Mouse (Mus musculus) hindbrain, embryonic 14.5 days (tissue): ENCODE measurements around the gene P3h2. TPM values are rescaled to one million over a fixed set of nuclear protein-coding genes. Genes with fewer than 3 reads are reported as not detected.
A peak's percentile ranks its signal among the peaks of the same experiment; 100 is the strongest.

Experiments
- ATAC-seq: fragments of 200-750 bp; cut with Nextera tagmentation; 2 replicates; pipeline ENCODE4 v1.8.0; 2017; ENCODE audit warnings: moderate number of reproducible peaks, mild to moderate bottlenecking, moderate TSS enrichment, moderate library complexity; ENCODE audit not compliant: low FRiP score
- DNase-seq: peaks from one replicate; pipeline ENCODE4 v3.0.0-alpha.2; 2015; ENCODE audit warnings: low spot score
- H3K27ac ChIP-seq: fragments of 300-500 bp; sonication (generic); 2 replicates; pipeline ENCODE4 v1.5.1; 2014; ENCODE audit warnings: mild to moderate bottlenecking, moderate library complexity
- H3K27me3 ChIP-seq: fragments of 300-500 bp; sonication (generic); 2 replicates; pipeline ENCODE4 v1.6.1; 2014; ENCODE audit warnings: mild to moderate bottlenecking, low read length, mixed read lengths; ENCODE audit not compliant: control insufficient read depth, insufficient read depth
- H3K36me3 ChIP-seq: fragments of 300-500 bp; sonication (generic); replicated peaks from 2 replicates; pipeline ENCODE4 v1.6.1; 2014; ENCODE audit not compliant: control insufficient read depth, insufficient read depth
- H3K4me1 ChIP-seq: fragments of 300-500 bp; sonication (generic); replicated peaks from 2 replicates; pipeline ENCODE4 v1.6.1; 2014; ENCODE audit warnings: antibody characterized with exemption, low read length, mixed read lengths; ENCODE audit not compliant: control insufficient read depth, insufficient read depth
- H3K4me2 ChIP-seq: fragments of 300-500 bp; sonication (generic); replicated peaks from 2 replicates; pipeline ENCODE4 v1.6.1; 2014; ENCODE audit warnings: mild to moderate bottlenecking, moderate library complexity
- H3K4me3 ChIP-seq: fragments of 300-500 bp; sonication (generic); replicated peaks from 2 replicates; pipeline ENCODE4 v1.5.1; 2014; ENCODE audit warnings: mild to moderate bottlenecking, low read length
- H3K9ac ChIP-seq: fragments of 300-500 bp; sonication (generic); 2 replicates; pipeline ENCODE4 v1.6.1; 2014
- H3K9me3 ChIP-seq: fragments of 300-500 bp; sonication (generic); 2 replicates; pipeline ENCODE4 v1.6.1; 2016; ENCODE audit warnings: low read length; ENCODE audit not compliant: control insufficient read depth
- WGBS: fragments of 180-500 bp; shearing (Covaris S2); extraction: QIAGEN DNeasy Blood & Tissue Kit; methylation state at CpG from one replicate; pipeline ENCODE4 v1.1.7; 2014; 5-methylcytosine and 5-hydroxymethylcytosine counted together
- polyA plus RNA-seq: library from polyadenylated mRNA; unstranded; fragments of >200 nt; fragmentation: Nextera tagmentation; extraction: Ambion mirVana; gene quantifications from 2 replicates; pipeline ENCODE4 v1.2.1, GENCODE M21; 2014

P3h2 gene
- polyA plus RNA-seq, 1 experiment from 2014 or later, result 1.0 TPM

DNA sequence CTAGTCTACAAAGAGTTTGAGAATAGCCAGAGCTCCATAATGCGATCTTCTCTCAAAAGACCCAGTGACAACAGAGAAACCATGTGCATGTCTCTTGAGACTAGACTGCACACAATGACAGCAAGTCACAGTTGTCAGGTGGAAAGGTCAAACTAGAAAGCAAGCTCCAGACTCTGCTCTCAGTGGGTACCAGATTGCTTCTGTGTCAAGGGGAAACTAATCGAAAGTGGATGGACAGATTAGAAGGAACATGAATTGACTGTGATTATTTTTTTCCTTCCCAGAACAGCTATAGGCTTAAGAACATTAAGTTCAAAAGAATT, 27.5 kb downstream of the P3h2 start:
- DNase-seq, result no peak
- 25% methylated on average over 2 of the region's 2 CpGs for WGBS
- Histone ChIP-seq H3K4me1 (peaks cover 6% of the 10 kb centered on the region; the same call in 1 of the 2 replicates), H3K27ac (no peak overlapping the region), H3K36me3 (no peaks in the 10 kb centered on the region), H3K4me2 (no peak overlapping the region), H3K9ac (no peak overlapping the region), H3K9me3 (no peaks in the 10 kb centered on the region), H3K27me3 (no peaks in the 10 kb centered on the region), H3K4me3 (no peak overlapping the region)
- peak; percentile 14; the same call in 1 of the 2 replicates for ATAC-seq

DNA sequence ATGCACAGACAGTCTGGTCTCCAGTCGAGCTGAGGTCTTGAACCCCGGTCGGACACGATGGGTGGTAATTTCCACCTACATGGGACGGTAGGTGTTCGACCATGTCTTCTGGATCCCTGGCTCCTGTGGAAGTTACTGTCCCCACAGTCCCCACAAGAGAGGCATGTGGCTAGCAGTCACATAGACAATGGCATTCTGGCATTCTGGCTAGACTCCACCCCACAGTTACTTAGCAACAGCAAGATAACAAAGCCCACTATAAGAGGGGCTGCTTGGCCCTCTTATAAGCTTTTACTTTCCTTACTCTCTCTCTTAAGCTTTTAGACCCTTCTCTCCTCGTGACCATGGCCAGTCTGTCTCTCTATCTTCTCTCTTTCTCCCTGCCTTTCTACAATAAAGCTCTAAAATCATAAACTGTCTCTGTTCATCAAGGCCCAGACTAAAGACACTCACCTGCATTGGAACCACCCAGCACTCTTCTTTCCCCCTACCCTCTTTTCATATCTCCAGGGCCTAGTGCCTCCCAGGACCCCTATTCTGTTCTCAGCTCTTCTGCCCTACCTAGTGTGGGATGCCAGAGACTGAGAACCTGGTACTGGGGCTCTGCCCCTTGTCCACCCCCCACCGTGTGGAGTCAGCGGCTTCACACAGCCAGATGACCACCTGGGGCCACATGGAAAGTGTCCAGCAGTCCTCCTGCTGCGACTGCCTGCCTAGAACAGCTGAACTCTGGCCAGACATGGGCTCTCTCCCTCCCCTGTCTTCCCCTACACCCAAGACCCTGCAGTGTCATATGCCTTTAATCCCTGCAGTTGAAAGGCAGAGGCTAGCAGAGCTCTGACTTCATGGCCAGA, 28.1 kb downstream of the P3h2 start:
- Histone ChIP-seq H3K9ac (no peak overlapping the region), H3K4me2 (no peak overlapping the region), H3K36me3 (no peaks in the 10 kb centered on the region), H3K27ac (no peak overlapping the region), H3K4me3 (no peak overlapping the region), H3K27me3 (no peaks in the 10 kb centered on the region), H3K4me1 (peaks cover 6% of the 10 kb centered on the region; the same call in 1 of the 2 replicates), H3K9me3 (no peaks in the 10 kb centered on the region)
- DNase-seq, result no peak
- ATAC-seq, result peak; percentile 59
- 40% methylated on average over 10 of the region's 10 CpGs for WGBS

DNA sequence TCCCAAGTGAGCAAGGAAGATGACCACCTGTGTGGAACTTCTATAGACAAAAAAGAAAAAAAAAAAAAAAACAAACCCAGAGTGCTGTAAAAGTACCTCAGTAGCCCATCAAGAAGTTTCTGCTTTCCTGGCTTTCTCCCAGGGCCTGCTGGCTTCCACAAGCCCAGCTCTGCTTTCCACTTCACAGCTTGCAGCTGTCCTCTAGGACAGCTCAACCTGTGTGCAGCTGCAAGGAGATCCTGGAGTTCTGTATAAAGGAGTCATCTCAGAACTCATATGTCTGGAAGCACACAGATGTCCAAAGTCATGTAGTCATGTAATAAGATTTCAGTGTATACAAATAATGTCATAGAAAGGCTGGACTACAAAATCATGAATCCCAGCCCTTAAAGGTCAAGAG, 30.5 kb downstream of the P3h2 start:
- H3K4me2 ChIP-seq, result no peak overlapping the region
- no peak overlapping the region for H3K4me3 ChIP-seq
- no peaks in the 10 kb centered on the region for H3K9me3 ChIP-seq
- no peaks in the 10 kb centered on the region for H3K36me3 ChIP-seq
- DNase-seq, result no peak
- H3K27me3 ChIP-seq, result no peaks in the 10 kb centered on the region
- ATAC-seq, result no peak
- H3K9ac ChIP-seq, result no peak overlapping the region
- H3K27ac ChIP-seq, result no peak overlapping the region
- H3K4me1 ChIP-seq, result peaks cover 6% of the 10 kb centered on the region; the same call in 1 of the 2 replicates

DNA sequence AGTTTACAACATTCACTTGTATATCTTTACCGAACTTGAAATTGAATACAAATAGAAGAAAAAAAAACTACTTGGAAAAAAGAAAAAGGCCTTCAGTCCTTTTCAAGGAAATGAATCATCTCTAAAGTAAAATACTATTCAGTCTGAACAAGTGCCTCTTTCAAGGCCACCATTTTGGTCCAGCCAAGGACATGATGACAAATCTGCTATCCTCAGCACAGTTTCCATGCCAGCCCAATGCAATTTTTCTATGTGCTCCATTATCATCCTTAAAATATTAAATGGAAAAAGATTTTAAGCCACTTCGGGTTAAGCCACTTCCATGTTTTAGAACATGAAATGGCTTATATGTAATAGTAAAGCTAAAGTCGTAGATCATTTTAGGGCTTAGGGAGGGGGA, 35.2 kb downstream of the P3h2 start:
- Histone ChIP-seq H3K9ac (no peak overlapping the region), H3K27me3 (no peaks in the 10 kb centered on the region), H3K27ac (no peak overlapping the region), H3K4me1 (no peaks in the 10 kb centered on the region), H3K4me3 (no peak overlapping the region), H3K9me3 (no peaks in the 10 kb centered on the region), H3K36me3 (no peaks in the 10 kb centered on the region), H3K4me2 (no peak overlapping the region)
- WGBS, result 99% methylated on average over 3 of the region's 3 CpGs
- ATAC-seq, result no peak
- DNase-seq, result no peak

DNA sequence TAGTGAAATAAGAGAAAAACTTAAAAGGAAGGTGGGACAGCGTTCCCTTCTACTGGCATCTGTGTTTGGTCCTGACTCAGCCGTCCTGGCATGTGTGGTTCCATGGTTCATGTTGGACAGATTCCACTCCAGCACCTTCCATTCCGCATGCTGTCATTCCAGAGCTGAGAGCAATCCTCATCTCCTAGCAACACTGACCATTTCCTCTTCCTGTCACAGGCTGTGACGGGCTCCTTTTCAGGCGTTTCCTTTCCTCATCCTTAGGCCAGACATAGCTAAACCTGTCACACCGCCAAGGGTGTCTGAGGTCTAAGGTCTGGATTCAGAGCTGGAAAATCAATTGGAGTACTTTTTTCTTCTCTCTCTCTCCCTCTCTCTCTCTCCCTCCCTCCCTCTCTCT, 40.5 kb downstream of the P3h2 start:
- DNase-seq (no peak), ATAC-seq (no peak)
- Histone ChIP-seq H3K9me3 (no peaks in the 10 kb centered on the region), H3K4me2 (no peak overlapping the region), H3K27ac (no peak overlapping the region), H3K4me1 (no peaks in the 10 kb centered on the region), H3K9ac (no peak overlapping the region), H3K36me3 (no peaks in the 10 kb centered on the region), H3K27me3 (no peaks in the 10 kb centered on the region), H3K4me3 (no peak overlapping the region)
- 61% methylated on average over 6 of the region's 6 CpGs for WGBS

DNA sequence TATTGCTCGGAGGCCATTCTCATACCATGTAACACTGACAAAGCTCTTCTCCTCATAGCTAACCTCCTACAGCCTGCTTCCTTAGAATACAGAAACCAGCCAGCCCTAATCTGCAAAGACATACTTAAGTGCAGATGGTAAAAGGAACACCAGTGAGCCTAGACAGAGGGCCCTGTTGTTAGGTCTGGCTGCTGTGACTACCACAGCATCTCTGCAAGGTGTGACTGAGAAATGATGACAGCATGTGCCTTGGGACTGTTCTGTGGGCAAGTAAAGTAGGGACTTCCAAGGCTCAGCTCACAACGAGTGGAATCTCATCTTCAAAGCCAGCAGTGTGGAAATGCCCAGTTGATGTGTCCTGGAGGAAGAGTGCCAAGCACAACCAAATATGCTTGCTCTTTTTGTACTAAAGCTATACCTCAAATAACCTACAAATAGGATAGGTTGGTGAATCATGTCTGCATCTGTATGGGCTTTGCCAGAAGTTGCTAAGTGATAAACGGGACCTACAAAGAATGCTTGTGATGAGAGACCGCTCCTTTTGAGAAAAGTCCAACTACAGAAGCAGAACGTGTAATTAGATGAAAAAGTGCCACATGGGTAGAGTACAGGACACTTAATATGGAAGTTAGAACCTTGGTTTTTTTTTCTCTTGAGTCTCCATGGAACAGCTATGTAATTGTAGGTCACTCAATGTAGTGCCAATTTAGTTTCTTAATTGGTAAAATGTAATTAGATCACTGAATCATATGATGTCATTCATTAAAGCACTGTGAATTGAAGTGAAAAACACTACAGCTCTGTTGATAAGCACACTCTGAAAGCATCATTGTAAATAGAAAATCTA, 45.1 kb downstream of the P3h2 start:
- Histone ChIP-seq H3K9ac (no peak overlapping the region), H3K27ac (no peak overlapping the region), H3K4me2 (no peak overlapping the region), H3K27me3 (no peaks in the 10 kb centered on the region), H3K9me3 (no peaks in the 10 kb centered on the region), H3K4me1 (no peaks in the 10 kb centered on the region), H3K36me3 (no peaks in the 10 kb centered on the region), H3K4me3 (no peak overlapping the region)
- DNase-seq (no peak), ATAC-seq (no peak)
- 76% methylated on average over 5 of the region's 5 CpGs for WGBS

DNA sequence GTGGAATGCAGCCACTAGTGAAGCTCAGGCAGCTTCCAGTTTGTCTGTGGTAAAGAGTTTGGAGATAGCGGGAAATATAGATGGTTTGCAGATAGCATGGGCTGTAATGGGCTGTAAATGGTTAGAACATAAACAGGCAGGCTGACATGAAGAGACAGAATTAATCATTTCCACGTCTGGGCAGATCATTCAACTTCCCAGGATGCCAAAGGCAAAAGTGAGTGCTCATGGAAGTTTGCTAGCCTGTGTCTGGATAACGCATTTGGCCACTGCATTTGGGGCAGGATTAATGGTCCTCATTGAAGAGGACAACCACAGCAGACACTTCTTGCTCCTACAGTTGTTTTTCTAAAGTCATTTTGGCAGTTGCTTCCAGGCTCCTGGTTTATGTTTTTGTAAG, 52.0 kb downstream of the P3h2 start:
- Histone ChIP-seq H3K27ac (no peak overlapping the region), H3K4me1 (0 out of 2 replicates have a peak, but pooled peaks cover 3% of the 10 kb centered on the region), H3K4me3 (no peak overlapping the region), H3K36me3 (no peaks in the 10 kb centered on the region), H3K9me3 (no peaks in the 10 kb centered on the region), H3K9ac (no peak overlapping the region), H3K4me2 (no peak overlapping the region), H3K27me3 (no peaks in the 10 kb centered on the region)
- DNase-seq (no peak), ATAC-seq (no peak)
- 75% methylated on average over 3 of the region's 3 CpGs for WGBS

DNA sequence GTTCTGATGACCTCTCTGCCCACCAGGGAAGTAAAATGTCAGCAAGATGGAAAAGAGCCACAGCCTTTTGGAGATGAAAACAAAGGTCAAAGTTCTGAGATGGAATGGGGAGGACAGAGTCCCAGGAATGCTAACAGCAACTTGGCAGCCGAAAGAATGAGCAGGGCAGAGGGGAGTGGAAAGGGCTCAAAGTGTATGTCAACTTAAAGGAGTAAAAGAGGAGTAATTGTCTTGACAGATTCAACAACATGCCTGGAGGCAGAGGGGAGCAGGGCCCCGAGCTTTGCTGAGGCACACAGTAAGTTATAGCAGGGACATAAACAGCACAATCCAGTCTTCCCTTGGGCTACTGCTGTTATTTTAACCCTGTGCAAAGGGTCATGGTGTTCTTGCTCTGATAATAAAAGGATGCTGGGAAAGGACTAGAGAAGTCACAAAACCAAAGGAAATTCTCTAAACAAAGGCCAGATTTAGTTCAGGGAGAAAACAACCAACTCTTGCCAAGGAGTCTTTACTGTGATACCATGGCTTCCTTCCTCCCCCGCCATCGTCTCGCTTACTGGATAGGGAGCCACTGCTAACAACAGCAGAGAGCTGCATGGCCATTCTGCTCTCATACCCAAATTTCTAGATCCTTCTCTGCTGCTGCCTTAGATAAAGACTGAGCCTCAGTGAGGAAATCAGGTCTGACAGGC, 56.0 kb downstream of the P3h2 start:
- Histone ChIP-seq H3K9ac (no peak overlapping the region), H3K36me3 (no peaks in the 10 kb centered on the region), H3K4me2 (no peak overlapping the region), H3K4me3 (no peak overlapping the region), H3K9me3 (no peaks in the 10 kb centered on the region), H3K4me1 (0 out of 2 replicates have a peak, but pooled peaks cover 3% of the 10 kb centered on the region), H3K27ac (no peak overlapping the region), H3K27me3 (no peaks in the 10 kb centered on the region)
- 54% methylated on average over 5 of the region's 5 CpGs for WGBS
- DNase-seq (no peak), ATAC-seq (no peak)

DNA sequence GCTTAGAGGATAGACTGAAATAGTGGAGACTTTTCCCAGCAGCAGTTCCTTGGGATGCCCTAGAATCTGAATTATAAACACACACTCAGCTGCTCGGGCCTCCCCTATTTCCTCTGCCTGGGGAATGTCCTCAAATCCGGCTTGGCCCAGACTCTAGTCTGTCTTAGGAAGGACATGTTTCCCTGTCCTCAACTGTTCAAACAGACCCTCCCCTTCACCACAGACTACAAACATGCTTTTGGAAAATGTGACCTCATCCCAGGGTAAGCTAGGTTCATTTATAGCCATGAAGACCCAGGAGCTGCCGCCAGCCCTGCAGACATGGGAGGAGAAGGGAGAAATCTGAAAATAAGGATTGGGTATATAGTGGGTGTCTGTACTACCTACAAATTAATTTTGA, 57.7 kb downstream of the P3h2 start:
- Histone ChIP-seq H3K4me3 (no peak overlapping the region), H3K36me3 (no peaks in the 10 kb centered on the region), H3K4me1 (0 out of 2 replicates have a peak, but pooled peaks cover 3% of the 10 kb centered on the region), H3K9ac (no peak overlapping the region), H3K4me2 (no peak overlapping the region), H3K27ac (no peak overlapping the region), H3K27me3 (no peaks in the 10 kb centered on the region), H3K9me3 (no peaks in the 10 kb centered on the region)
- 87% methylated on average over 3 of the region's 3 CpGs for WGBS
- ATAC-seq, result peak; percentile 27; the same call in 1 of the 2 replicates
- DNase-seq, result no peak
